Mouse (Mus musculus) cerebellum, adult 2 months (tissue): ENCODE measurements around the gene F9.

ENCODE experiments used
- CTCF ChIP-seq: fragments of 200-500 bp; IDR thresholded peaks from 2 replicates; pipeline ENCODE4 v1.5.1; 2011; ENCODE audit warnings: low read depth, mild to moderate bottlenecking, control low read depth, low read length, moderate library complexity, borderline replicate concordance; ENCODE audit not compliant: insufficient read depth
- POLR2A ChIP-seq: fragments of 200-500 bp; IDR thresholded peaks from 2 replicates; pipeline ENCODE4 v1.6.1; 2011; ENCODE audit warnings: low read length, control low read depth, borderline replicate concordance; ENCODE audit not compliant: insufficient read depth

DNA sequence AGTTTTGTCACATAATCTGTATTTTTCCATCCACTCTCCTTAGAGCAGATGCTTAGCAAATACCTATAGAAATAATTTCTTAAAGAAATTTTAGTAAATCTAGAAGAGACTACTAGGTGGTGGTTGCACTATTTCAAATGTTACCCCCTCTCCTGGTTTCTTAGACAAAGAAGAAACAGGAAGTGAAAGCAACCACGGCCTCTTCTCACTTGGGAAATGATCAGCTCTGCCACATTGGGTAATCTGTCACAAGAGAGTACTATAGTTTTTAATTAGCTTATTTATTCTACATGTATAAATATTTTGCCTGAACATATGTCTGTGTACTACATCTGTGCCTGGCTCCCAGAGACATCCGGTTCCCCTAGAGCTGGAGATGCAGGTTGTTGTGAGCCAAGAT lies 22.3 kb downstream of the F9 start:
- TF ChIP-seq CTCF: no peak
- no peak for TF ChIP-seq POLR2A
